In the genomic region with DNA sequence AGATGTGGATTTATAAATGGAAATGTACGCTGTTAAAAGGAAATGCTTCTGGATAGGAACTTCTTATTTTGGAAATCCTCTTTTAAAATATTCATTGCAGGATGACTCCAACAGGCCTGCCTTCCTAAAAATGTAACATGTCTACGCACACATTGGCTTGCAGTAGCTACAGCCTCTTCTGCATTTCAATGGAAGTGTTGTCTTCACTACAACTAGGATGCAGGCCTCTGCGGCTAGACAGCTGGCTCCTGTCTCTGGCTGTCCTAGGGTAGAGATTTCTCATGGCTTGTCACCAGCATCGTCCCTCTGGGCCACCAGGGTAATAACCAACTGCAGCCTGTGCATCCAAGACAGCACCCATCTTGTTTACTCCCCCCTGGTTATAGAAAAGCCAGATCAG, we compare ENCODE assay signal across 27 mouse cellular contexts.
A peak's percentile ranks its signal among the peaks of the same experiment; 100 is the strongest.
DNase-seq lines count a peak whose midpoint lies in the region; ATAC-seq and TF ChIP-seq lines count a peak whose summit lies in the region.
"Had no signal": no experiment of that assay in that cellular context is flagged by ENCODE, and none has a peak within 500 bp of the region (broad histone marks: within the 10 kb centered on the region; RNA-seq: fewer than 3 reads in every experiment).

No protein-coding gene starts in this region.

- H3K9ac ChIP-seq in hindbrain, postnatal 0 days (replicated peaks; ENCODE audit: low read length): no peak overlapping the region
- no peak overlapping the region for H3K9ac ChIP-seq in hindbrain, embryonic 14.5 days
- H3K9ac ChIP-seq in lung, embryonic 15.5 days: no peak overlapping the region
- no peak overlapping the region for H3K9ac ChIP-seq in lung, postnatal 0 days (replicated peaks; ENCODE audit: low read depth)
- H3K9ac ChIP-seq: embryonic facial prominence, embryonic 12.5 days; forebrain, embryonic 15.5 days; heart, embryonic 13.5 days; hindbrain, embryonic 15.5 days; limb, embryonic 15.5 days; liver, embryonic 14.5 days had no signal

- H3K9me3 ChIP-seq in hindbrain, postnatal 0 days (ENCODE audit: low read length): no peaks in the 10 kb centered on the region
- no peaks in the 10 kb centered on the region for H3K9me3 ChIP-seq in hindbrain, embryonic 14.5 days (ENCODE audit: control insufficient read depth, low read length)
- no peaks in the 10 kb centered on the region for H3K9me3 ChIP-seq in lung, embryonic 15.5 days
- H3K9me3 ChIP-seq in lung, postnatal 0 days (ENCODE audit: low read length): no peaks in the 10 kb centered on the region
- H3K9me3 ChIP-seq in embryonic facial prominence, embryonic 10.5 days: no peaks in the 10 kb centered on the region
- H3K9me3 ChIP-seq: embryonic facial prominence, embryonic 12.5 days; forebrain, embryonic 15.5 days; heart, embryonic 13.5 days; hindbrain, embryonic 15.5 days; limb, embryonic 15.5 days had no signal

- no peak for TF ChIP-seq EP300 in lung, postnatal 0 days (IDR thresholded peaks at IDR 0.05)

- ATAC-seq in hindbrain, postnatal 0 days: peak; percentile 29; the same call in 1 of the 2 replicates
- ATAC-seq in hindbrain, embryonic 14.5 days (ENCODE audit: low FRiP score): no peak
- ATAC-seq in lung, embryonic 15.5 days (ENCODE audit: borderline replicate concordance, extremely low read depth, low FRiP score, low TSS enrichment): peak; percentile 46; the same call in 1 of the 2 replicates
- ATAC-seq in lung, postnatal 0 days: no peak
- ATAC-seq: forebrain, embryonic 15.5 days; Patski had no signal

- no peaks in the 10 kb centered on the region for H3K79me2 ChIP-seq in macrophage (ENCODE audit: inconsistent target)

- 68% methylated on average over 4 of the region's 4 CpGs for WGBS in hindbrain, postnatal 0 days
- WGBS in hindbrain, embryonic 14.5 days: 84% methylated on average over 4 of the region's 4 CpGs
- WGBS in lung, embryonic 15.5 days: 56% methylated on average over 4 of the region's 4 CpGs
- 52% methylated on average over 4 of the region's 4 CpGs for WGBS in lung, postnatal 0 days
- WGBS in embryonic facial prominence, embryonic 10.5 days: 87% methylated on average over 4 of the region's 4 CpGs
- 94% methylated on average over 4 of the region's 4 CpGs for WGBS in macrophage (ENCODE audit: missing documents)

- no peaks in the 10 kb centered on the region for H3K27me3 ChIP-seq in hindbrain, postnatal 0 days (ENCODE audit: insufficient read depth, low read length)
- H3K27me3 ChIP-seq in hindbrain, embryonic 14.5 days (ENCODE audit: control insufficient read depth, insufficient read depth, low read length): no peaks in the 10 kb centered on the region
- H3K27me3 ChIP-seq in lung, embryonic 15.5 days: no peaks in the 10 kb centered on the region
- H3K27me3 ChIP-seq in lung, postnatal 0 days (replicated peaks; ENCODE audit: insufficient read depth, low read length): no peaks in the 10 kb centered on the region
- H3K27me3 ChIP-seq in embryonic facial prominence, embryonic 10.5 days (replicated peaks; ENCODE audit: low read depth, poor library complexity, severe bottlenecking): no peaks in the 10 kb centered on the region
- H3K27me3 ChIP-seq: embryonic facial prominence, embryonic 12.5 days; forebrain, embryonic 15.5 days; heart, embryonic 13.5 days; hindbrain, embryonic 15.5 days; limb, embryonic 15.5 days had no signal

- no peaks in the 10 kb centered on the region for H3K4me1 ChIP-seq in hindbrain, postnatal 0 days (ENCODE audit: insufficient read depth, low read length)
- no peaks in the 10 kb centered on the region for H3K4me1 ChIP-seq in hindbrain, embryonic 14.5 days (replicated peaks; ENCODE audit: control insufficient read depth, insufficient read depth, low read length)
- H3K4me1 ChIP-seq in lung, embryonic 15.5 days: no peaks in the 10 kb centered on the region
- H3K4me1 ChIP-seq in lung, postnatal 0 days (ENCODE audit: insufficient read depth, low read depth, low read length): no peaks in the 10 kb centered on the region
- H3K4me1 ChIP-seq in embryonic facial prominence, embryonic 10.5 days: no peaks in the 10 kb centered on the region

- H3K4me3 ChIP-seq in hindbrain, postnatal 0 days (ENCODE audit: low read length): no peak overlapping the region
- H3K4me3 ChIP-seq in hindbrain, embryonic 14.5 days (replicated peaks; ENCODE audit: low read length): no peak overlapping the region
- H3K4me3 ChIP-seq in lung, embryonic 15.5 days: no peak overlapping the region
- no peak overlapping the region for H3K4me3 ChIP-seq in lung, postnatal 0 days (ENCODE audit: low read depth, low read length)
- H3K4me3 ChIP-seq in embryonic facial prominence, embryonic 10.5 days: no peak overlapping the region
- H3K4me3 ChIP-seq in macrophage (ENCODE audit: inconsistent target): no peak overlapping the region
- H3K4me3 ChIP-seq: embryonic facial prominence, embryonic 12.5 days; forebrain, embryonic 15.5 days; heart, embryonic 13.5 days; hindbrain, embryonic 15.5 days; limb, embryonic 15.5 days had no signal

- no peak overlapping the region for H3K4me2 ChIP-seq in hindbrain, postnatal 0 days (ENCODE audit: low read depth, low read length)
- no peak overlapping the region for H3K4me2 ChIP-seq in hindbrain, embryonic 14.5 days (replicated peaks)
- no peak overlapping the region for H3K4me2 ChIP-seq in lung, embryonic 15.5 days
- no peak overlapping the region for H3K4me2 ChIP-seq in lung, postnatal 0 days (replicated peaks; ENCODE audit: low read depth, low read length)
- H3K4me2 ChIP-seq: embryonic facial prominence, embryonic 12.5 days; forebrain, embryonic 15.5 days; heart, embryonic 13.5 days; hindbrain, embryonic 15.5 days; limb, embryonic 15.5 days had no signal

- no peak for DNase-seq in hindbrain, postnatal 0 days (ENCODE audit: low spot score)
- no peak for DNase-seq in hindbrain, embryonic 14.5 days (ENCODE audit: low spot score)
- no peak for DNase-seq in lung, postnatal 0 days (ENCODE audit: low spot score)
- peak; percentile 5 for DNase-seq in embryonic facial prominence, embryonic 10.5 days (ENCODE audit: low spot score)
- DNase-seq in adrenal gland, postnatal 10 days: no peak
- DNase-seq: adrenal gland, postnatal 14 days; cerebellum, adult 11 months; cerebellum, adult 9-10 months; cerebellum, postnatal 36 days; gastrocnemius, postnatal 10 days; heart, postnatal 10 days; kidney, adult 2 months; kidney, postnatal 4 days; layer of hippocampus, adult 9-11 months; midbrain, embryonic 14.5 days; right cerebral cortex, adult 18-20 months; thymus, adult 2 months; thymus, postnatal 36 days had no signal

- TF ChIP-seq CTCF in hindbrain, postnatal 0 days (IDR thresholded peaks at IDR 0.05; ENCODE audit: low read depth): no peak
- no peak for TF ChIP-seq CTCF in lung, postnatal 0 days (IDR thresholded peaks at IDR 0.05)

- H3K27ac ChIP-seq in hindbrain, postnatal 0 days: no peak overlapping the region
- H3K27ac ChIP-seq in hindbrain, embryonic 14.5 days: no peak overlapping the region
- no peak overlapping the region for H3K27ac ChIP-seq in lung, embryonic 15.5 days
- H3K27ac ChIP-seq in lung, postnatal 0 days (ENCODE audit: low read length): no peak overlapping the region
- H3K27ac ChIP-seq in embryonic facial prominence, embryonic 10.5 days (replicated peaks): no peak overlapping the region
- 0 out of 2 replicates have a peak overlapping the region, but pooled peaks have one; percentile 1 for H3K27ac ChIP-seq in macrophage
- H3K27ac ChIP-seq: embryonic facial prominence, embryonic 12.5 days; forebrain, embryonic 15.5 days; heart, embryonic 13.5 days; limb, embryonic 15.5 days; liver, embryonic 14.5 days had no signal

- no peaks in the 10 kb centered on the region for H3K36me3 ChIP-seq in hindbrain, postnatal 0 days (ENCODE audit: insufficient read depth, low read length)
- no peaks in the 10 kb centered on the region for H3K36me3 ChIP-seq in hindbrain, embryonic 14.5 days (replicated peaks; ENCODE audit: control insufficient read depth, insufficient read depth)
- H3K36me3 ChIP-seq in lung, embryonic 15.5 days: no peaks in the 10 kb centered on the region
- H3K36me3 ChIP-seq in lung, postnatal 0 days (ENCODE audit: insufficient read depth, low read length): no peaks in the 10 kb centered on the region
- H3K36me3 ChIP-seq in embryonic facial prominence, embryonic 10.5 days (replicated peaks): no peaks in the 10 kb centered on the region
- H3K36me3 ChIP-seq in macrophage (ENCODE audit: inconsistent target): no peaks in the 10 kb centered on the region
- H3K36me3 ChIP-seq: embryonic facial prominence, embryonic 12.5 days; forebrain, embryonic 15.5 days; heart, embryonic 13.5 days; hindbrain, embryonic 15.5 days; limb, embryonic 15.5 days had no signal

Comparison
In these comparisons a context has a peak if more than half of its experiments do, and no peak if none do; other contexts are left out.
1. ATAC-seq: peak in hindbrain, postnatal 0 days (single experiment) and lung, embryonic 15.5 days (single experiment); none in hindbrain, embryonic 14.5 days (single experiment) and lung, postnatal 0 days (single experiment).